Mouse (Mus musculus) kidney, embryonic 15.5 days (tissue): ENCODE data around the gene Ap2a2. TPM values are rescaled to one million over a fixed set of nuclear protein-coding genes. Genes with fewer than 3 reads are reported as not detected.

ENCODE experiments used
- ATAC-seq: fragments of 200-750 bp; cut with Nextera tagmentation; replicated peaks from 2 replicates; pipeline ENCODE4 v1.8.0; 2017; ENCODE audit warnings: moderate TSS enrichment; ENCODE audit not compliant: low FRiP score
- H3K27ac ChIP-seq: fragments of 300-500 bp; sonication (generic); 2 replicates; pipeline ENCODE4 v1.5.1; 2015; ENCODE audit warnings: mild to moderate bottlenecking, inconsistent platforms
- H3K27me3 ChIP-seq: fragments of 300-500 bp; sonication (generic); 2 replicates; pipeline ENCODE4 v1.6.1; 2015; ENCODE audit warnings: inconsistent platforms
- H3K36me3 ChIP-seq: fragments of 300-500 bp; sonication (generic); 2 replicates; pipeline ENCODE4 v1.6.1; 2015; ENCODE audit warnings: inconsistent platforms
- H3K4me1 ChIP-seq: fragments of 300-500 bp; sonication (generic); 2 replicates; pipeline ENCODE4 v1.6.1; 2015; ENCODE audit warnings: inconsistent platforms
- H3K4me2 ChIP-seq: fragments of 300-500 bp; sonication (generic); 2 replicates; pipeline ENCODE4 v1.6.1; 2015; ENCODE audit warnings: moderate library complexity, mild to moderate bottlenecking, inconsistent platforms
- H3K4me3 ChIP-seq: fragments of 300-500 bp; sonication (generic); replicated peaks from 2 replicates; pipeline ENCODE4 v1.5.1; 2015; ENCODE audit warnings: mild to moderate bottlenecking, inconsistent platforms
- H3K9ac ChIP-seq: fragments of 300-500 bp; sonication (generic); 2 replicates; pipeline ENCODE4 v1.6.1; 2015; ENCODE audit warnings: mild to moderate bottlenecking, inconsistent platforms
- H3K9me3 ChIP-seq: fragments of 300-500 bp; sonication (generic); replicated peaks from 2 replicates; pipeline ENCODE4 v1.6.1; 2016; ENCODE audit warnings: inconsistent platforms
- WGBS: fragments of 180-500 bp; shearing (Covaris S2); methylation state at CpG from one replicate; pipeline ENCODE4 v1.1.7; 2015; ENCODE audit warnings: mixed read lengths; 5-methylcytosine and 5-hydroxymethylcytosine counted together
- polyA plus RNA-seq: library from polyadenylated mRNA; unstranded; fragments of >200 nt; fragmentation: Nextera tagmentation; extraction: Ambion mirVana; gene quantifications from 2 replicates; pipeline ENCODE4 v1.2.1, GENCODE M21; 2015

Gene Ap2a2
- polyA plus RNA-seq, 1 experiment from 2014 or later: 87.8 TPM

DNA sequence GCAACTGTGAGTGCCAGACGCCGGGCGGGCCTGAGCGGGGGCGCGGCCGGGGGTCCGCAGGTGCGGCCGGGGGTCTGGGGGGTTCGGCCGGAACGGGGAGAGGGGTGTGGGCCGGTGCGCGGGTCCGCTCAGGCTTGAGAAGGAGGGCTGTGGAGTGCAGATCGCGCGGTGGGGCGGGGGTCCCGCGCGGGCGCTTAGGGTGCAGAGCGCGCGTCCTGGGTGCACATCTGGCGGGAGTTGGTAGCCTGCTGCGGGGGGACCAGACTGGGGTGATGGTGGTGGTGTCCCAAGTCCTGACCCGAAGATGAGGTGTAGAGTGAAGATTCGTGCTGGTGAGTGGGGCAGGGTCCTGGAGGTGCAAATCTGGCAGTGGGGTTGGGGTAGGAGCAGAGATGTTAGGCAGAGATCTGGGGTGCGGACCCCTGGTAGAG, 463 bp downstream of the Ap2a2 start:
- H3K27me3 ChIP-seq: peaks cover 3% of the 10 kb centered on the region; the same call in 1 of the 2 replicates
- H3K4me1 ChIP-seq: peaks cover 39% of the 10 kb centered on the region
- H3K36me3 ChIP-seq: peaks cover 9% of the 10 kb centered on the region; the same call in 1 of the 2 replicates
- H3K9ac ChIP-seq: peak overlapping the region; percentile 99
- WGBS: 1% methylated on average over 30 of the region's 33 CpGs
- peak overlapping the region; percentile 99 for H3K4me3 ChIP-seq
- H3K27ac ChIP-seq: peak overlapping the region; percentile 92
- H3K4me2 ChIP-seq: peak overlapping the region; percentile 89
- no peaks in the 10 kb centered on the region for H3K9me3 ChIP-seq
- peak; percentile 54 for ATAC-seq

DNA sequence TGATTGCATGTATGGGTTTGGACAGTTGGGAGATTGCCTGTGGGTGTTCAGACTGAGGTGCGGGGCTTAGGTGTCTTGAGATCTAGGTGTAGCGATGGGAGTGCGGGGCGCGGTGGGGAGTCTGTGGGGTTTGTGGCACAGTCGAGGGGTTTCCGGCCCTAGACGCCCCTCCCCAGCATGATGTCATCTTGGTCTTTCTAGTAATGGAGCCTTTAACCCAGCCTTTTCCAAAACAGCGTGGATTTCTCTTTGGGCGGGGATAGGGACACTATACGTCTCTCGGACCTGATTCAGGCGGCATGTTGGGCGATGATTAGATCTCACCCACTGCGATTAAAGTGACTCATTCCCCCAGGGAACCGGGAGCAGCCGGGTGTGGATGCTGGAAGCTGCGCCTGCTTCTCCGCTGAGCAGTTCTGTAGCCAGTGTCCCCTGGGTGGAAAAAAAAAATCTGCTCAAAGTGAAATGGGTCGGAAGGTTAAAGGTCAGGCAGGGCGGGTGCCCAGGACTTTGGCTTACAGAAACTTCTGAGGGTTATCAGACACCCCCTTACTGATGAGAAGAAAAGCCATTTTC, 967 bp downstream of the Ap2a2 start:
- peak; percentile 20 for ATAC-seq
- peaks cover 9% of the 10 kb centered on the region; the same call in 1 of the 2 replicates for H3K36me3 ChIP-seq
- no peaks in the 10 kb centered on the region for H3K9me3 ChIP-seq
- peak overlapping the region; percentile 99 for H3K9ac ChIP-seq
- H3K4me2 ChIP-seq: peak overlapping the region; percentile 89
- peaks cover 3% of the 10 kb centered on the region; the same call in 1 of the 2 replicates for H3K27me3 ChIP-seq
- H3K27ac ChIP-seq: peak overlapping the region; percentile 92
- peaks cover 41% of the 10 kb centered on the region for H3K4me1 ChIP-seq
- WGBS: under 1% methylated on average over 21 of the region's 21 CpGs
- peak overlapping the region; percentile 99 for H3K4me3 ChIP-seq

DNA sequence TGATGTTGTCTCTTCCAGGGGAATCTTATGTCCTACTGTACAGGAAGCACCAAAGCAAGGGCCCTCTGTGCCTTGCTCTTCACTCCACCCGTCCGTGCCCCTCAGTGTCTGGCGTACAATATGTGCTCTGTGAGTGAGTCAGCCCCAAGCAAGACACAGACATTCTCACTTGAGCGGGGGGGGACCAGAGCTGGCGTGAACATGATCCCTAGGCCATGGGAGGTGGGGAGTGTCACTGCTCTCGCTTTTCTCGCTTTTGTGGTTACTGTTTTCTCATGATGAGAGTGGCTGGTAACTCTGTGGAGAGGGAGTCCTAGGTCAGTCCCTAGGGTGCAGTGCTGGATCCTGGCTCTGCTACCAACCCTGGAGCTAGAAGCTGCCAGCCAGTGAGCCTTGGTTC, 2.6 kb downstream of the Ap2a2 start:
- 69% methylated on average over 7 of the region's 7 CpGs for WGBS
- Histone ChIP-seq H3K9ac (no peak overlapping the region), H3K27ac (no peak overlapping the region)

GRCm38 (mm10) chr7:141566587-141566986, 4.6 kb downstream of the Ap2a2 start:
- 85% methylated on average over 7 of the region's 7 CpGs for WGBS
- Histone ChIP-seq H3K4me1 (peaks cover 53% of the 10 kb centered on the region), H3K9me3 (no peaks in the 10 kb centered on the region), H3K36me3 (peaks cover 9% of the 10 kb centered on the region; the same call in 1 of the 2 replicates), H3K27me3 (no peaks in the 10 kb centered on the region), H3K4me2 (no peak overlapping the region), H3K27ac (no peak overlapping the region), H3K4me3 (no peak overlapping the region), H3K9ac (no peak overlapping the region)
- no peak for ATAC-seq

More for the DNA sequence above, 2.6 kb downstream of the Ap2a2 start:
- Histone ChIP-seq H3K4me3 (no peak overlapping the region), H3K9me3 (no peaks in the 10 kb centered on the region), H3K4me2 (no peak overlapping the region), H3K36me3 (peaks cover 9% of the 10 kb centered on the region; the same call in 1 of the 2 replicates), H3K27me3 (peaks cover 3% of the 10 kb centered on the region; the same call in 1 of the 2 replicates), H3K4me1 (peaks cover 52% of the 10 kb centered on the region)
- no peak for ATAC-seq

GRCm38 (mm10) chr7:141569283-141569803, 7.4 kb downstream of the Ap2a2 start:
- Histone ChIP-seq H3K9me3 (no peaks in the 10 kb centered on the region), H3K9ac (no peak overlapping the region), H3K27me3 (no peaks in the 10 kb centered on the region), H3K4me3 (no peak overlapping the region), H3K4me1 (peaks cover 41% of the 10 kb centered on the region), H3K27ac (0 out of 2 replicates have a peak overlapping the region, but pooled peaks have one; percentile 7), H3K4me2 (no peak overlapping the region), H3K36me3 (peaks cover 9% of the 10 kb centered on the region; the same call in 1 of the 2 replicates)
- ATAC-seq: no peak
- WGBS: 72% methylated on average over 9 of the region's 9 CpGs

DNA sequence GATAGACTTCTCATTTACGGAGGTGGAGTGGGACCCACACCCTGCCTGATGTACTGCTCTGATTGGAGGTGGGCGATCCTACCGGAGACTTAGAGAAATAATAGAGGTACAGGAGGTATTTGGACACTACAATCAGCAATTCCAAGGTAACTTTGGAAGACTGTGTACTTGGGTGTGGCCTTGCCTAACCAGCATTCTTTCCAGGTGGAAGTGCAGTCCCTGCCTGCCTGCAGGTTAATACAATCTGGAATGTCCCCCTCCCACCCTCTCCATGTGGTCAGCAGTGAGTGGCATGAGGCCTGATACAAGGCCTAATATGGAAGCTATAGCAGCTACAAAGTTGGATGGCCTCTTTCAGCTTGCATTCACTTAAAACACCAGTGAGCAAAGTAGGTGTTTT, 7.9 kb downstream of the Ap2a2 start:
- Histone ChIP-seq H3K27me3 (no peaks in the 10 kb centered on the region), H3K9ac (no peak overlapping the region), H3K4me3 (no peak overlapping the region), H3K4me2 (no peak overlapping the region), H3K36me3 (peaks cover 9% of the 10 kb centered on the region; the same call in 1 of the 2 replicates), H3K9me3 (no peaks in the 10 kb centered on the region), H3K4me1 (peaks cover 36% of the 10 kb centered on the region), H3K27ac (no peak overlapping the region)
- 98% methylated on average over 3 of the region's 3 CpGs for WGBS
- ATAC-seq: no peak

- Histone ChIP-seq H3K9me3 (no peaks in the 10 kb centered on the region), H3K27me3 (no peaks in the 10 kb centered on the region), H3K9ac (no peak overlapping the region), H3K36me3 (peaks cover 2% of the 10 kb centered on the region; the same call in 1 of the 2 replicates), H3K4me3 (no peak overlapping the region), H3K4me2 (no peak overlapping the region), H3K27ac (no peak overlapping the region), H3K4me1 (peaks cover 31% of the 10 kb centered on the region)
- ATAC-seq: no peak
- 64% methylated on average over 4 of the region's 4 CpGs for WGBS
These were observed 8.8 kb downstream of the Ap2a2 start for GRCm38 (mm10) chr7:141570625-141571295.

GRCm38 (mm10) chr7:141574041-141574440, 12.1 kb downstream of the Ap2a2 start:
- H3K27ac ChIP-seq: no peak overlapping the region
- no peak overlapping the region for H3K4me3 ChIP-seq
- no peaks in the 10 kb centered on the region for H3K36me3 ChIP-seq
- ATAC-seq: no peak
- H3K9ac ChIP-seq: no peak overlapping the region
- H3K4me1 ChIP-seq: peaks cover 36% of the 10 kb centered on the region
- no peak overlapping the region for H3K4me2 ChIP-seq
- 58% methylated on average over 3 of the region's 3 CpGs for WGBS
- no peaks in the 10 kb centered on the region for H3K9me3 ChIP-seq
- H3K27me3 ChIP-seq: no peaks in the 10 kb centered on the region

- ATAC-seq: no peak
- 81% methylated on average over 3 of the region's 3 CpGs for WGBS
These were observed 13.5 kb downstream of the Ap2a2 start for GRCm38 (mm10) chr7:141575481-141575880.

GRCm38 (mm10) chr7:141577801-141578200, 15.8 kb downstream of the Ap2a2 start:
- Histone ChIP-seq H3K4me1 (peaks cover 41% of the 10 kb centered on the region), H3K9ac (no peak overlapping the region), H3K27me3 (no peaks in the 10 kb centered on the region), H3K9me3 (no peaks in the 10 kb centered on the region), H3K27ac (no peak overlapping the region), H3K4me2 (no peak overlapping the region), H3K36me3 (no peaks in the 10 kb centered on the region), H3K4me3 (no peak overlapping the region)
- WGBS: 88% methylated on average over 3 of the region's 3 CpGs
- no peak for ATAC-seq

More at GRCm38 (mm10) chr7:141575481-141575880, 13.5 kb downstream of the Ap2a2 start:
- H3K4me1 ChIP-seq: peaks cover 34% of the 10 kb centered on the region
- H3K4me3 ChIP-seq: no peak overlapping the region
- no peaks in the 10 kb centered on the region for H3K36me3 ChIP-seq
- H3K27ac ChIP-seq: no peak overlapping the region
- no peak overlapping the region for H3K9ac ChIP-seq
- H3K9me3 ChIP-seq: no peaks in the 10 kb centered on the region
- no peaks in the 10 kb centered on the region for H3K27me3 ChIP-seq
- no peak overlapping the region for H3K4me2 ChIP-seq

GRCm38 (mm10) chr7:141578511-141578910, 16.5 kb downstream of the Ap2a2 start:
- Histone ChIP-seq H3K9me3 (no peaks in the 10 kb centered on the region), H3K4me2 (no peak overlapping the region), H3K4me1 (peaks cover 41% of the 10 kb centered on the region), H3K27me3 (no peaks in the 10 kb centered on the region), H3K9ac (no peak overlapping the region), H3K4me3 (no peak overlapping the region), H3K27ac (0 out of 2 replicates have a peak overlapping the region, but pooled peaks have one; percentile 3), H3K36me3 (no peaks in the 10 kb centered on the region)
- ATAC-seq: no peak
- WGBS: 94% methylated on average over 1 of the region's 1 CpGs

DNA sequence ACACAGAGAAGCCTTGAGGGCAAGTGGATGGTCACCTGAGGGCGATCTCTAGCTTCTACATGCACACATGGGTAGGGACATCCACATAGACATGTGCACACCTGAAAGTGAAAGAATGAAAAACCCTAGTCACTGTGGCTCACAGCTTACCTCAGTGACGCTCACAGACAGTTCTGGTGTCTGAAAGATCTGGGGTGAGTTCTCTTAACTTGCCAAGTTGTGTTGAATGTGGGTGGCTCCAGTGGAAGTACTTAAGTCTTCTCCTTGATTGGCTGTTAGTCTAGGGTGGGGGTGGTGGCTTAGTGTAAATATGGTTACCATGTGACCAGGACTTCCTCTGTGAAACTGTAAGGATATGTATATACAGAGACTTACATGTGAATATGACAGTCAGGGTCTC, 17.0 kb downstream of the Ap2a2 start:
- no peaks in the 10 kb centered on the region for H3K27me3 ChIP-seq
- no peak for ATAC-seq
- no peak overlapping the region for H3K27ac ChIP-seq
- H3K4me1 ChIP-seq: peaks cover 41% of the 10 kb centered on the region
- H3K4me3 ChIP-seq: no peak overlapping the region
- WGBS: 97% methylated on average over 2 of the region's 2 CpGs
- no peak overlapping the region for H3K4me2 ChIP-seq
- no peaks in the 10 kb centered on the region for H3K36me3 ChIP-seq
- H3K9me3 ChIP-seq: no peaks in the 10 kb centered on the region
- no peak overlapping the region for H3K9ac ChIP-seq
